Mouse (Mus musculus) liver, embryonic 14.5 days (tissue): ENCODE data around the gene Spata2.

Experiments used
- CTCF ChIP-seq: IDR thresholded peaks from 2 replicates; pipeline ENCODE4 v1.5.1; 2016; ENCODE audit warnings: antibody characterized with exemption, low read depth, control low read depth
- EP300 ChIP-seq: IDR thresholded peaks from 2 replicates; pipeline ENCODE4 v1.6.1; 2016; ENCODE audit warnings: antibody characterized with exemption, low read depth

- TF ChIP-seq CTCF = no peak
- TF ChIP-seq EP300 = no peak
Measured at GRCm38 (mm10) chr2:167507719-167508385, 15.2 kb upstream of the Spata2 start.
